Mouse (Mus musculus): ENCODE measurements around the gene Mpzl3. TPM values are rescaled to one million over a fixed set of nuclear protein-coding genes. Genes with fewer than 3 reads are reported as not detected.

Gene Mpzl3
- polyA plus RNA-seq (2015; fragmentation: Nextera tagmentation; extraction: Ambion mirVana): 6.2 and 7.0 TPM in 2 replicates

DNA sequence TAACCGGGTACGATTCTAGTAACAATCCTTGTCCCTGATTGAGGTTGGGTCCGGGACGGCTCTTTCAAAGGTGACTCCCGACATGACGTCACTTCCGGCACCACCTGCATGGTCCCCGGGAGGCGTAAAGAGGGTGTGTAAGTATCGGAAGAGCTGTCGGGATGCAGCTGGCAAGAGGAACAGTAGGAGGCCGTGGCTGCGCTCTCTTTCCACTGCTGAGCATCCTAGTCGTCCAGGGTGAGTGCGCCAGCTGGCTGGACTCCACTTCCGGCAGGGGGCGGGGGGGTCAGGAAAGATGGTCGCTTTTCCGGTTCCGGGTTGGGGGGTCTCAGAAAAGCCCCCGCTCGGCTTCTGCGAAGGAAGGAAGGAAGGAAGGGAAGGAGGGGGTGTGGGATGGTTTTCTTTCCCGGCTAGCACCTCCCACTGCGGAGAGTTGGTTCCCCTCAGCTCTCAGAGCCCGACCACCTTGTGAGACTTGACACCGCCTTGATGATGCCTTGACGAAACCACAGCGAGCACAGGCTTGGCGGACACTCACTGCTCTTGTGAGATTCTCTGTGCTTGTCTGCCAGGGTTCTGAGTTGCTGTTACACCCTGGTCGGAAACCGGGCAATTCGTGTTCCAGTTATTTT is at the start of gene Mpzl3:
Gene Mpzl3, plus strand, starts transcription at position 105 of the 632 bp plus-strand sequence.
- peak; percentile 88 for ATAC-seq
- Histone ChIP-seq H3K4me3 (ENCODE audit: low read length) (peak within 1 kb of the TSS; percentile 56), H3K27ac (ENCODE audit: low read length) (peak within 1 kb of the TSS; percentile 92), H3K9ac (ENCODE audit: low read depth, low read length) (peak within 1 kb of the TSS; percentile 72), H3K4me1 (ENCODE audit: control insufficient read depth, insufficient read depth, low read length) (peaks cover 5% of the 10 kb centered on the region; the same call in 1 of the 2 replicates), H3K36me3 (ENCODE audit: control insufficient read depth, insufficient read depth, low read length) (no peaks in the 10 kb centered on the region), H3K4me2 (ENCODE audit: low read depth, low read length) (peak within 1 kb of the TSS; percentile 72), H3K27me3 (replicated peaks; ENCODE audit: control insufficient read depth, insufficient read depth, low read length) (no peaks in the 10 kb centered on the region), H3K9me3 (ENCODE audit: control insufficient read depth, low read length) (no peaks in the 10 kb centered on the region)
- WGBS: under 1% methylated on average over 33 of the region's 33 CpGs

DNA sequence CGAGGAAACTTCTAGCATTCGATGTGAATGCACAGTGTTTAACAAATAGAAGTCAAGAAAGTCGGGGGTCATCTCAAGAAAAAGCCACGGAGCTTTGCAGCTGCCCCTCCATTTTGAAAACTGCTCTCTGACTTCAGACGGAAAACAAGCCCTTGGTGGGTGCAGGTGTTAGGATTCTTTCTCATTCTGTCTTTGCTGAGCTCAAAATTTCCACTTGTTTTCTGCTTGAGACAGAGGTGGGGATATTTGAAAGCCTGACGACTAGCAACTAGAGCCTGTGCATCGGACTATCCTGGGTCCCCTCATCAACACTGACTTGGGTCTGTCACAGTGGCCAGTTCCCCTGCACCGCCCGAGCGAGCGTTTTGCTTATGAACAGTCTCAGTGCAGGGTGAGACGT is 47.6 kb upstream of the Mpzl3 start:
- no peak for ATAC-seq
- 67% methylated on average over 12 of the region's 12 CpGs for WGBS

DNA sequence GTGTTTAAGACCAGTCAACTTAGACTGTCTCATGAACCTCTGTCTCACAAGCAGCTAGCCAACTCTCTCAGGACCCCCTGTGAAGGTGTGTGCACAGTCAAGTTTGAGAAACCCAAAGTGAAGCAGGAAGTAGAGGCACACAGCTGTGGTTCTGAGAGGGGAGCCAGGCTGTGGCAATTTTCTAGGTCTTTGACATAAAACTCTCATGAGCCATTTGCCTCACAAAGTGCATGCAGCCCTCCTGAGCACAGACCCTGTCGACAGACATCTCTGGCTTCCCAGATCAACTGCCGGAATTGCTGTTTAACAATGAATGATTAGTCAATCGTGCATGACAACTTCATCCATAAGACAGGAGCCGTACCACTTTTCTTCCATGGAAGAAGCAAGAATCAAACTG is 46.6 kb upstream of the Mpzl3 start:
- Histone ChIP-seq H3K9me3 (ENCODE audit: control insufficient read depth, low read length) (no peaks in the 10 kb centered on the region), H3K27me3 (replicated peaks; ENCODE audit: control insufficient read depth, insufficient read depth, low read length) (no peaks in the 10 kb centered on the region; the same call in 1 of the 2 replicates), H3K4me1 (ENCODE audit: control insufficient read depth, insufficient read depth, low read length) (no peaks in the 10 kb centered on the region), H3K36me3 (ENCODE audit: control insufficient read depth, insufficient read depth, low read length) (no peaks in the 10 kb centered on the region), H3K4me2 (ENCODE audit: low read depth, low read length) (no peak overlapping the region), H3K4me3 (ENCODE audit: low read length) (no peak overlapping the region), H3K9ac (ENCODE audit: low read depth, low read length) (no peak overlapping the region), H3K27ac (ENCODE audit: low read length) (no peak overlapping the region)
- 76% methylated on average over 4 of the region's 4 CpGs for WGBS
- ATAC-seq: no peak

More for the DNA sequence above, 47.6 kb upstream of the Mpzl3 start:
- H3K9me3 ChIP-seq (ENCODE audit: control insufficient read depth, low read length): no peaks in the 10 kb centered on the region
- H3K36me3 ChIP-seq (ENCODE audit: control insufficient read depth, insufficient read depth, low read length): no peaks in the 10 kb centered on the region
- H3K27me3 ChIP-seq (replicated peaks; ENCODE audit: control insufficient read depth, insufficient read depth, low read length): no peaks in the 10 kb centered on the region; the same call in 1 of the 2 replicates
- H3K4me1 ChIP-seq (ENCODE audit: control insufficient read depth, insufficient read depth, low read length): no peaks in the 10 kb centered on the region
- no peak overlapping the region for H3K9ac ChIP-seq (ENCODE audit: low read depth, low read length)
- H3K4me3 ChIP-seq (ENCODE audit: low read length): no peak overlapping the region
- H3K4me2 ChIP-seq (ENCODE audit: low read depth, low read length): no peak overlapping the region
- H3K27ac ChIP-seq (ENCODE audit: low read length): no peak overlapping the region

DNA sequence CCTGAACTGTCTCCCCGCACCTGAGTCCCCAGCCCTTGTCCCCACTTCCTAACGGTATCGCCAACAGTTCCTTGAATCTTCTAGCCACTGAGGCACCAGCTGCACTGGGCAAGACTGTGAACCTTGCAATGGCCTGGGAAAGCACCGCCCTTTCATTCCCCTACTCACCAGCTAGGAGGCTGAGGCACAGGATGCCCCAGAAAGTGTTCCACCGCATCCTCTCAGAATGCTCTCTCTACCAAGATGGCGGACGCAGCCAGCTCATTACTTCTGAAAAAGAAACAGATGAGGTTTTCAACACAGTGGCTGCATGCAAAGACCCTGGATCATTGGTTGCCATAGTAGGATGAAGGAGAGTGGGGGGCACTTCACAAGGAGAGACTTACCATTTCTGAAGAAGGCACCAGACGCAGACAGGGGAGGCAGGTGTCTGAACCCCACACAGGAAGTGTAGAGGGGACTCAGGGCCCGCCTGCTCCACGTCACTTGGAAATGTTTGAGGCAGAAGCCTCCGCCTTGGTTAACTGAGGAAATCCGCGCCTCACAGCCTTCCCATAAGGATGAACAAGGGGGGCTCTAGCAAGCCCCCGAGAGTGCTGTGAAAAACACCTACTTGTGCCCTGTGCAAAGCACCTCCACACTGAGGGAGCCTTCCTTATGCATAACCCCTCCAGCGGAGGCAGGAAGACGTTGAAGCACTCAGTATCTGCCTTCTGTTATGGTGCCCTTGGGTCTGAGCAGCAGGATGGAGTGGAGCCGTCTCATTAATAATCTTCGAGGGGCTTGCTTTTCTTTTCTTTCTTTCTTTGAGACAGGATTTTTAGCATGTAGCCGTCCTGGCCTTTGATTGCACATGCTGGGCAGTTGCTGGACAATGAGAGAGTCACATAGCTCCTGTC is 45.6 kb upstream of the Mpzl3 start, which contains the start of gene Cd3e:
Gene Cd3e, minus strand, starts transcription at position 448 of the 899 bp plus-strand sequence.
- H3K27me3 ChIP-seq (replicated peaks; ENCODE audit: control insufficient read depth, insufficient read depth, low read length): no peaks in the 10 kb centered on the region; the same call in 1 of the 2 replicates
- no peak for ATAC-seq
- H3K9me3 ChIP-seq (ENCODE audit: control insufficient read depth, low read length): no peaks in the 10 kb centered on the region
- H3K9ac ChIP-seq (ENCODE audit: low read depth, low read length): no peak within 1 kb of the TSS
- 85% methylated on average over 19 of the region's 19 CpGs for WGBS
- no peak within 1 kb of the TSS for H3K4me2 ChIP-seq (ENCODE audit: low read depth, low read length)
- H3K36me3 ChIP-seq (ENCODE audit: control insufficient read depth, insufficient read depth, low read length): no peaks in the 10 kb centered on the region
- no peak within 1 kb of the TSS for H3K4me3 ChIP-seq (ENCODE audit: low read length)
- no peaks in the 10 kb centered on the region for H3K4me1 ChIP-seq (ENCODE audit: control insufficient read depth, insufficient read depth, low read length)
- no peak within 1 kb of the TSS for H3K27ac ChIP-seq (ENCODE audit: low read length)

DNA sequence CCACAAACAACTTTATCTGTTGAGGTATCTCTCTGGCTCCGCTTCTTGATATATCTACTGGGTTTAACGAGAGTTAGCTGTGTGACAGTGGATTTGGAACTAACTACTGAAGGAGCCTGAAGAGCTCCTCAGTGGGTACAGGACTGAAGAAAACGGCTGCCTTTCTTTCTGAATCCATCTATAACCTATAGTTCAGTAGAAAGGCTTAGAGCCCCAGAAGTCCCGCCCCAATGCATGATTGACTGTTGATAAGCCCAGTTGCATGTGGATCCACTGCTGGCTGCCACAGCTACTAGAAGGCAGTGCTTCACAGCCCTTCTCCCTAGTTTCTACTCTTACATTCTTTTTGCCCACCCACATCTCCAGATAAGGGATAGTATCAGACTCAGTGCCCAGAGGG is 44.5 kb upstream of the Mpzl3 start:
- WGBS: 68% methylated on average over 4 of the region's 4 CpGs
- Histone ChIP-seq H3K36me3 (ENCODE audit: control insufficient read depth, insufficient read depth, low read length) (no peaks in the 10 kb centered on the region), H3K4me1 (ENCODE audit: control insufficient read depth, insufficient read depth, low read length) (no peaks in the 10 kb centered on the region), H3K9me3 (ENCODE audit: control insufficient read depth, low read length) (no peaks in the 10 kb centered on the region), H3K9ac (ENCODE audit: low read depth, low read length) (no peak overlapping the region), H3K4me2 (ENCODE audit: low read depth, low read length) (no peak overlapping the region), H3K27ac (ENCODE audit: low read length) (no peak overlapping the region), H3K27me3 (replicated peaks; ENCODE audit: control insufficient read depth, insufficient read depth, low read length) (no peaks in the 10 kb centered on the region; the same call in 1 of the 2 replicates), H3K4me3 (ENCODE audit: low read length) (no peak overlapping the region)
- ATAC-seq: no peak

DNA sequence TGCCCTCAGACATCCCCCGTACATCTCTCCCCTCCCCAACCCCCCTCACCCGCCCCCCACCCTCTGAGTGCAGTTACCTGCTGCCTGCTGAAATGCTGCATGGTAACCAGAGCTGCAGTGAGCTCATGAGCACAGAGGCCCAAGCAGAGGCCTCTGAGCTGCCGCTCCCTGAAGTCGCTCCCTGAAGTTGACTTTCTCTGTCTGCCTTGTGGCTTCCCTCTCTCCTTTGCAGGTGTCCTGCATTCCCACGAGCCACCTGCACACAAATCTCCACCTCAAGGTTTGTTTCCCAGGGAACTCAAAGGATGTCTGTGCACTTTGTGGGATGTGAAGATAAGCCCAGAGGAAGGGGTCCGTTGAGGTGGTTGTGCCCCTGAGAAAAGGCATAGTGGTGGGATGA is 43.7 kb upstream of the Mpzl3 start:
- WGBS: 45% methylated on average over 6 of the region's 6 CpGs
- H3K36me3 ChIP-seq (ENCODE audit: control insufficient read depth, insufficient read depth, low read length): no peaks in the 10 kb centered on the region
- no peak overlapping the region for H3K27ac ChIP-seq (ENCODE audit: low read length)
- H3K4me2 ChIP-seq (ENCODE audit: low read depth, low read length): no peak overlapping the region
- H3K27me3 ChIP-seq (replicated peaks; ENCODE audit: control insufficient read depth, insufficient read depth, low read length): no peaks in the 10 kb centered on the region; the same call in 1 of the 2 replicates
- H3K9ac ChIP-seq (ENCODE audit: low read depth, low read length): no peak overlapping the region
- ATAC-seq: no peak
- H3K4me1 ChIP-seq (ENCODE audit: control insufficient read depth, insufficient read depth, low read length): no peaks in the 10 kb centered on the region
- H3K9me3 ChIP-seq (ENCODE audit: control insufficient read depth, low read length): no peaks in the 10 kb centered on the region
- no peak overlapping the region for H3K4me3 ChIP-seq (ENCODE audit: low read length)

DNA sequence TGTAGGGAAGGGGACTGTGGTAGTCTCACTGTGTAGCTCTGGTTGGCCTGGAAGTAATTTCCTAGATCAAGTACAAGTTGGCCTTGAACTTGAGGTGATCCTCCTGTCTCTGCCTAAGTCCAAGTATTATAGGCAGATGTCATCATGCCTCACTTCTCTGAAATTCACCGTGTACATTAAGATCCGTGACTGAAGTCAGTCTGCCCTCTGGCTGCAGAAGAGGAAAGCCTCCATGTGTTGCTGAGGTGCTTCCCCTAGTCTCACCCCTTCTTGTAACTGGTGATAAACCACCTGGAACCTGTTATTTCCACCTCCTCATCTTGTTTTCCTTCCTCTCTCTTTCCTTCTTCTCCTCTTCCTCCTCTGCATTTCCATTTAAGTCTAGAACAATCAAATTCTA is 40.1 kb upstream of the Mpzl3 start:
- Histone ChIP-seq H3K4me1 (ENCODE audit: control insufficient read depth, insufficient read depth, low read length) (no peaks in the 10 kb centered on the region), H3K36me3 (ENCODE audit: control insufficient read depth, insufficient read depth, low read length) (no peaks in the 10 kb centered on the region), H3K9ac (ENCODE audit: low read depth, low read length) (no peak overlapping the region), H3K27me3 (replicated peaks; ENCODE audit: control insufficient read depth, insufficient read depth, low read length) (no peaks in the 10 kb centered on the region), H3K9me3 (ENCODE audit: control insufficient read depth, low read length) (no peaks in the 10 kb centered on the region), H3K27ac (ENCODE audit: low read length) (no peak overlapping the region), H3K4me3 (ENCODE audit: low read length) (no peak overlapping the region), H3K4me2 (ENCODE audit: low read depth, low read length) (no peak overlapping the region)
- 46% methylated on average over 2 of the region's 2 CpGs for WGBS
- no peak for ATAC-seq

DNA sequence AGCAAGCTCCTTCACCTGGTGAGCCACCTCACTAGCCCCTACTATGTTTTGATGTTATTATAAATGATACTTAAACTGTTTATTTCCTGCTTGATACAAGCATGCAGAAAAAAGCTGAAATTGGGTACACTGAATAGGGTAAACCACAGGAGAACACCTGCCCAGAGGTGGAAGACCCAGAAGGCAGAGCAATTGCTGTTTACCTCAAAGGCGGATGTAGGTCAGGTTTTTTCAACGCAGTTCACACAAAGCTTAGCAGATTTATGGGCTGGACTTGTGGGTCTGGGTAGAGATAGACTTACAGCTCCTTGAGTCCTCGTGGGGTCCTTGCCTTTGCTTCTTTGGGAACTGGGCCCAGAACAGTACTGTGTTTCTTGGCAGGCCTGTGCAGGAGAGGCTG is 39.1 kb upstream of the Mpzl3 start:
- Histone ChIP-seq H3K9me3 (ENCODE audit: control insufficient read depth, low read length) (no peaks in the 10 kb centered on the region), H3K4me3 (ENCODE audit: low read length) (no peak overlapping the region), H3K36me3 (ENCODE audit: control insufficient read depth, insufficient read depth, low read length) (no peaks in the 10 kb centered on the region), H3K27me3 (replicated peaks; ENCODE audit: control insufficient read depth, insufficient read depth, low read length) (no peaks in the 10 kb centered on the region), H3K27ac (ENCODE audit: low read length) (no peak overlapping the region), H3K4me2 (ENCODE audit: low read depth, low read length) (no peak overlapping the region), H3K4me1 (ENCODE audit: control insufficient read depth, insufficient read depth, low read length) (no peaks in the 10 kb centered on the region), H3K9ac (ENCODE audit: low read depth, low read length) (no peak overlapping the region)
- 67% methylated on average over 3 of the region's 3 CpGs for WGBS
- no peak for ATAC-seq

DNA sequence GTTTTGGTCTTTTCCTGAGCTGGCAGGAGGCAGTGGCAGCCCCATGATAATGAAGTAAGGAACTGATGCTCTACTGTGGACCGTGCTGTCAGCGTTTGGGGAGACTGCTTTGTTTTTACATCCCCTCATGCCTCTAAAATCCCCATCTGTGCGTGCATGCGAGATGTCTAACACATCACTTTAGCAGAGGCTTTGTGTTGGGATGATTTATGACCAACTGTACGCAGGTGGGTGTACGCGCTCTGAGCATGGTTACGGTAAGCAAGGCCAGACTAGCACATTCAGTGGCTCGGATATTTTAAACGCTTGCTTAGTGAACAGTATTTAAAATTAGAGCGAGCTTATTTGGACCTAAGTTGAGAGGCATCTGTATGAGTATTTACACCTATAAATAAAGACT is 37.0 kb upstream of the Mpzl3 start:
- no peaks in the 10 kb centered on the region for H3K27me3 ChIP-seq (replicated peaks; ENCODE audit: control insufficient read depth, insufficient read depth, low read length)
- no peak overlapping the region for H3K9ac ChIP-seq (ENCODE audit: low read depth, low read length)
- ATAC-seq: no peak
- WGBS: 79% methylated on average over 11 of the region's 11 CpGs
- no peak overlapping the region for H3K27ac ChIP-seq (ENCODE audit: low read length)
- no peaks in the 10 kb centered on the region for H3K9me3 ChIP-seq (ENCODE audit: control insufficient read depth, low read length)
- no peak overlapping the region for H3K4me3 ChIP-seq (ENCODE audit: low read length)
- no peaks in the 10 kb centered on the region for H3K36me3 ChIP-seq (ENCODE audit: control insufficient read depth, insufficient read depth, low read length)
- H3K4me2 ChIP-seq (ENCODE audit: low read depth, low read length): no peak overlapping the region
- no peaks in the 10 kb centered on the region for H3K4me1 ChIP-seq (ENCODE audit: control insufficient read depth, insufficient read depth, low read length)

Data from intestine, embryonic 16.5 days (tissue).